Mouse (Mus musculus) spleen, postnatal 10 days (tissue): ENCODE data around the gene Nepro.

Experiments used
- DNase-seq, 2 experiments: peaks; one replicate each; pipeline ENCODE4 v3.0.0; 2021 to 2022; ENCODE audit warnings: low spot score in 2 of 2

The Nepro gene

GRCm38 (mm10) chr16:44767506-44767905 lies 43.4 kb downstream of the Nepro start:
- no peak for DNase-seq

- no peak for DNase-seq
Observed at GRCm38 (mm10) chr16:44767967-44768366, 43.9 kb downstream of the Nepro start.

GRCm38 (mm10) chr16:44772577-44772976 lies 48.5 kb downstream of the Nepro start:
- DNase-seq = no peak

- DNase-seq = no peak
Observed at GRCm38 (mm10) chr16:44773673-44774072, 49.6 kb downstream of the Nepro start.

- DNase-seq = no peak
Observed at GRCm38 (mm10) chr16:44774201-44774600, 50.1 kb downstream of the Nepro start.

GRCm38 (mm10) chr16:44778538-44779147 lies 54.5 kb downstream of the Nepro start:
- no peak for DNase-seq

- no peak for DNase-seq
Observed at GRCm38 (mm10) chr16:44779494-44779893, 55.4 kb downstream of the Nepro start.

- DNase-seq = no peak
Observed at GRCm38 (mm10) chr16:44780751-44781150, 56.6 kb downstream of the Nepro start.
